Mouse (Mus musculus): Measurements from ENCODE around the gene Actr3. TPM values are rescaled to one million over a fixed set of nuclear protein-coding genes. Genes with fewer than 3 reads are reported as not detected.

Gene Actr3
- total RNA-seq, 2 experiments from 2014 or later, result 184 to 187 TPM

GRCm38 (mm10) chr1:125365576-125365975, 70.0 kb downstream of the Actr3 start:
- no peak for DNase-seq

DNA sequence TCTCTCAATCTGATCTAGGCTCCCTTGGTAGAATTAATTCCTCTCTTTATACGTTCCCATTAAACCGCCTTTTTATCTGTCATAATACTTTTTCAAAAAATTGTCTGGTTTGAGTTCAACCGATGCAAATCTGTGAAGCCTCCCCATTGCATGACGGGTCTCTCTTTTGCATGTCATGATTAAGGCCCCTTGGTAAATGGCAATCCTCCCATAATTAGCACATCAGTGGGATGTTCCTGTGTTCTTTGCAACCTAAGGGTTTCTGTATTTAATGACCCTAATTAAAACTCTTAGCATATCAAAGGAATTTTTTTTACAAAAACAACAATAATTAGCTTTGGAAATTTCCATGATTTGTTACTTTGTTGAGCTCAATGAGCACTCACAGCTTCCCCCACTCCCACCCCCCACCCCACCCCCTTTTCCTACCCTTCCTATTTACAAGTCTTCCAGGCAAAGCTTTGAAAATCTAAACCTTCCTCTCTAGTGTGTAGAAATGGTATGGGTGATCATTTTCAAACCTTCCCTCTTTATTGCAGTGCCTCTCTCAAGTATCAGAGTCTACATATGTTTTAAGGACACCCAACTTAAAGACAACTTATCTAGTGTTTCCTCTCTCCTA, 84.0 kb downstream of the Actr3 start:
- no peak for DNase-seq

GRCm38 (mm10) chr1:125350843-125351242, 84.7 kb downstream of the Actr3 start:
- DNase-seq, result no peak

DNA sequence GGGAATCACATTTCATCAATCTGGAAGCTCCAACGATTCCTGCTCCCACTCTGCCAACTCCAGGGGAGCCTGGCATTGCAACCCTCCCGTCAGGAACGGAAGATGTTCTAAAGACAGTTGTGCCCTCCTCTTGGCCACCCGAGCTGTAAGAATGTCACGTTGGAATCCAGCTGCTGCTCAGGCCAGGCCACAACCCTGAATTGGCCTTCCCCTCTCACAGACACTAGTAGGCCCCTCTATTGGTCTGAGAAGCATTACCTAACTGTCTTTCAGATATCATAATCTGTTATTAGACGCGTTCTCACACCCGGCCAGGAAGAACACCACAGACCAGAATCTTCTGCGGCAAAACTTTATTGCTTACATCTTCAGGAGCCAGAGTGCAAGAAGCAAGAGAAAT, 89.7 kb downstream of the Actr3 start:
- no peak for DNase-seq

- no peak for DNase-seq
These were observed 90.1 kb downstream of the Actr3 start for GRCm38 (mm10) chr1:125345448-125345847.

- no peak for DNase-seq
These were observed 92.4 kb downstream of the Actr3 start for GRCm38 (mm10) chr1:125343105-125343504.

Other genes with a start within 250 kb of the Actr3 start
- gene Slc35f5, start 124.9 kb upstream of the Actr3 start, total RNA-seq (2021), result 10 to 100 TPM; 41.0 to 45.5 TPM
- gene Gpr39, start 241.3 kb upstream of the Actr3 start, total RNA-seq (2021), result under 1 TPM; 0.64 to 0.93 TPM

All from adrenal gland, postnatal 10 days (tissue).